Mouse (Mus musculus) embryonic fibroblast, embryonic 13.5 days (primary cell): ENCODE measurements at regions not wholly inside any gene's neighbourhood (a gene's known extent, or its start where the extent isn't known, plus 50 kb on each side); places are given as distances from the start of the nearest gene placed in this dataset.

Experiments
- H3K27ac ChIP-seq: 2 replicates; pipeline ENCODE4 v1.5.1; 2012; ENCODE audit warnings: low read length, control low read depth, inconsistent platforms; ENCODE audit not compliant: insufficient read depth
- H3K4me1 ChIP-seq: 2 replicates; pipeline ENCODE4 v1.6.1; 2011; ENCODE audit warnings: low read length; ENCODE audit not compliant: control insufficient read depth, insufficient read depth
- H3K4me3 ChIP-seq: 2 replicates; pipeline ENCODE4 v1.5.1; 2011; ENCODE audit warnings: mild to moderate bottlenecking, control low read depth, low read length; ENCODE audit not compliant: insufficient read depth
- CTCF ChIP-seq: IDR thresholded peaks from 2 replicates; pipeline ENCODE4 v1.5.1; 2011; ENCODE audit warnings: mild to moderate bottlenecking, control low read depth, low read length, moderate library complexity, borderline replicate concordance; ENCODE audit not compliant: insufficient read depth
- POLR2A ChIP-seq: IDR thresholded peaks from 2 replicates; pipeline ENCODE4 v1.6.1; 2011; ENCODE audit warnings: low read depth, mild to moderate bottlenecking, control low read depth, low read length, moderate library complexity

DNA sequence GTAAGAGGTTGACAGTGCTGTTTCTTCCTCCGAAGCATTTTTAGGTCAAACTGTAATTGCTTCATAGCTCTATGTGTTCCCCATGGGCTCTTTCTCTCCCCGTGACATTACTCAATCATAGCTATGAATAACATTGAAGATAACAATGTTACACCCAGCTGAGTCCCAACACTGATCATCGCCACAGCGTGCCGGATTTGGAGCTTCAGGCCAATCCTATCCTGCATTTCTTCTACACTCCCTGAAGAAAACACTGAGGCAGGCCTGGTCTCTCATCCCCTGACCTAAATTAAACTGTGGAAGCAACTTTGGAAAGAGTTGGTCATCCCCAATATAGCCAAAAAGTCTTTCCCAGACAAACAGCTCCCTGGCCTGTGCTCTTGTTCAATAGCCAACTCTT lies 168.7 kb upstream of the Phyhipl start:
- Histone ChIP-seq H3K4me3 (no peak overlapping the region), H3K4me1 (no peaks in the 10 kb centered on the region), H3K27ac (no peak overlapping the region)
- TF ChIP-seq CTCF (no peak), POLR2A (no peak)

DNA sequence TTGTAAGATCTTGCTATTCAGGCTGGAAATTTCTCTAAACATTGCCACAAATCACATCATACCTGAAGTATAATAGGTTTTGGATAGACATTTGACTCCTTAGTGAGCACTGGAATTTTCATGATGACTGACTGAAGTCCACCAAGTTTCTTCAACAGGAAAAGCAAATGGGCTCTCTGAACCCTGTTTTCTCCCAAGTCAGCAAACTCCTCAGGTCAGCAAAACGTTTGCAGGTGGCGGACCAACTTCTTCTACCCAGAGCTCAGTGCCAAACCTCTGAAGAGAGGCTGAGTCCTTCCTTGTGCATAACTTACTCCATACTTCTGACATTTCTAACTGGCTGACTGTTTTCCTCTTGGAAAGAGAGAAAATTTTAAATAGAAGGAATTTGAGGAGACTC lies 164.2 kb upstream of the Phyhipl start:
- Histone ChIP-seq H3K27ac (no peak overlapping the region), H3K4me3 (no peak overlapping the region), H3K4me1 (no peaks in the 10 kb centered on the region)
- no peak for TF ChIP-seq CTCF
- TF ChIP-seq POLR2A = no peak

DNA sequence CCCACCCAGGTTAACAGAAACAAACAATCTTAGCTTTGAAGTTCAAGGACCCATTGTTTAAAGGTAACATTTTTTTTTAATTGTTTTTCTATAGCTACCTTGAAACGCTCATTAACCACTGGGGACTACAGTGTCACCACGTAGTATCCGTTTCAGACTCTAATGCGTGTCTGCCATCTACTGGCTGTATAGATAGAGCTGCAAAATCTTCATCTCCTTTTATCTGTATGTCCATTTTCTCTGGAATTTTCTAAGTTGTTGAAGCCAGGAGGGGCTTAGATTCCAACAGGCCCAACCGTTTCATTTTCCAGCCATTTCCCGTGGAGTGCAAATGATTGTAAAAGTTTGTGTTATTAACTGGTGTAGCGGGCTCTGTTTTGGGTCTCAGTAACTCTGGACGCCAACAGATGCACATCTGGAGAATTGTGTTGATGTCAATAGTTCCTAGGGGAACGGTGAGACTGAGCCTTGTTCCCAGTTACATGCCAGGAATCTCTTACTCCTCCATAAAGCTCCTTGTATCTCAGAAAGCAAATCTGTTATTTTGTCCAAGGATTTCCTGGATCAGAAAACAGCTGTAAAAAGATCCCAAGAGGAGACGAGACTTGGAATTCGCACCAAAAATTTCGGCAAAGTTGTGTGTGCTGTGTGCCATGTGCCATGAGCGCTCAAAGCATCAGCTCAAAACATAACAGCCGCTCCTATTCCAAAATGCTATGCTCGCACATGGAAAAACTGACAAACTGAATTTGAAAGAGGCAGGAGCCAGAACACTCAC lies 158.8 kb upstream of the Phyhipl start:
- Histone ChIP-seq H3K4me1 (no peaks in the 10 kb centered on the region), H3K4me3 (no peak overlapping the region), H3K27ac (no peak overlapping the region)
- TF ChIP-seq CTCF (no peak), POLR2A (no peak)

DNA sequence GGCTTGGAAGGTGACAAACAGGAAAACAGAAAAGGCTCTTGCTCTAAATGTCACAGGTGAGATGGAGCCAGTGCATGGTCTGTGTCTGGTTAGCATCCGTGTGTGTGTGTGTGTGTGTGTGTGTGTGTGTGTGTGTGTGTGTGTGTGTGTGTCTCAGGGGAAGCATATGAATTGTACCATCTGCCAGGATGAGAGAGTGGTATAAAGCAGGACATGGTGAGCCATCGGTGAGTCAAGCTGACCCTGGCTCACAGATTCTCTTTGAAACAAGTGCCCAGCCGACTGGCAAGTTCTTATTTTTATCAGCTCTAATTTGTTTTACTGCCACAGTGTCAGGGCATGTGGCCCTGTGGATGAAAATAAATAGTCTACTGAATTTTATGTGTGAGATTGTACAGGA lies 153.6 kb upstream of the Phyhipl start:
- H3K4me1 ChIP-seq = no peaks in the 10 kb centered on the region
- no peak for TF ChIP-seq POLR2A
- TF ChIP-seq CTCF = no peak
- H3K4me3 ChIP-seq = no peak overlapping the region
- no peak overlapping the region for H3K27ac ChIP-seq

DNA sequence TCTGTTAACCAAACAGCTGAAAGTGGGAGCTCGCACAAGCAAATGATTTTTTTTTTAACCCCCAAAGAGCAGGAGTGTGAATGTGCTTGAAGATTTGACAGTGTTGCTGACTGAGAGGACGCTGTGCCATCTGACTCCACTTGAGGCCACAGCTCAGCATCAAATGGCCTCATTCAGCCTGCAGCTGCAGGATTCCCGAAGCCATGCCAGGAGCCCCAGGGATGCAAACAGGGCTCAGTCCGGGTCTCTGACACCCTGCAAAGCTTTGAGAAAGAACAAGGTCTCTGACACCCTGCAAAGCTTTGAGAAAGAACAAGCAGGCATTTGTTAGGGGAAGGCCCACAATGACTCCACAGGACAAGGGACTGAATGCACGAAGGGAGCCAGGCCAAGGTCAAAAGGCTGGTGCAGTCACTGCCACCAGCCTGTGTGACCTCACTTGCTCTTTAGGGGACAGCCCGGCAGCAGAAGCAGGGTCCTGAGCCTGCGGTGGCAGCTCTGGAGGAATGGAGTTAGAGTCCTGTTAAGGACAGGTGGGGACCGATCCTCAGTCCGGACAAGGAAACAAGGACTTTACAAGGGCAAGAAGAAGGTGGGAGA lies 151.1 kb upstream of the Phyhipl start:
- no peak for TF ChIP-seq POLR2A
- no peak for TF ChIP-seq CTCF
- H3K27ac ChIP-seq = no peak overlapping the region
- H3K4me1 ChIP-seq = no peaks in the 10 kb centered on the region
- no peak overlapping the region for H3K4me3 ChIP-seq

DNA sequence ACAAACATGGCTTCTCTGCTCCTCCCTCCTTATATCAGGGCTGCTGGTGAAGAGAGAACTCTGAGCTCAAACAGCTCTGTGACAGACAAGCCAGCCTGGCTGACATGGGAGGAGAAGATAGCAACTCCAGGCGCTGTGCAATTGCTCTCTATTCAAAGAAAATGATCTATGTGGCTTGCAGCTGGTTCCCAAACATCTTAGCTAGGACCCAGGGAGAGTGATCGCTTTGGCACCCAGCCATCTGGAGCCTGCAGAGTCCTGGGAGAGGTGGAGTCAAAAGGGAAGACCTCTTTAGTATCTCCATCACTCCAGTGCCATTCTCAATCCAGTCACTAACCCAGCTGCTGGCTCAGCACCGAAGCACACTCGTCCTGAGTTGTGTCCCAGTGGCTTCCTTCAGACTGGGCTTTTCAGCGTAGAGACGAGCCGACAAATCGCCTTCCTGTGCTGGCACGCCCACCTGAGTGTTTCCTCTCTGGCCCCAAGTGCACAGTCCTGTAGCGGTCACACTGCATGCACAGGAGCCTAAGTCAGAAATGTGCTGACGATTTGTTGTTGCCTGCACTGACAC lies 145.1 kb upstream of the Phyhipl start:
- TF ChIP-seq CTCF (no peak), POLR2A (no peak)
- Histone ChIP-seq H3K4me1 (peaks cover 3% of the 10 kb centered on the region; the same call in 1 of the 2 replicates), H3K4me3 (no peak overlapping the region), H3K27ac (no peak overlapping the region)

DNA sequence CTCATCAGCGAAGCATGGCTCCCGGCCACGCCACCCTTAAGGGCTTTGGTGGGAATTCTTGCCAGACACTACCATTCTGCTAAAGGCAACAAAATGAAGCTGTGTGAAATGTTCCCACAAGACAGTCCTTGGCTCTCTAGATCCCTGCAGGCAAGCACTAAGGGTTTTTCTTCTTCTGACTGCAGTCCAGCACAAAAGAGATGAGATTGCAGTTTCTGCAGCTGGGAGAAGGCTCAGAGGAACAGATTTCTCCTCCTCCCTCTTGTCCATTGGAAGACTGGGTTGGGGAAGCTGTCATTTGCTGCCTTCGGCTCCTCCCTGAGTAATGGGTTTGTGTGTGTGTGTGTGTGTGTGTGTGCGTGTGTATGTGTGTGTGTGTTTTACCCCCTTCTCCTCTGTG lies 144.1 kb upstream of the Phyhipl start:
- TF ChIP-seq CTCF (no peak), POLR2A (no peak)
- Histone ChIP-seq H3K4me3 (no peak overlapping the region), H3K27ac (peak overlapping the region; percentile 67), H3K4me1 (peaks cover 3% of the 10 kb centered on the region; the same call in 1 of the 2 replicates)

DNA sequence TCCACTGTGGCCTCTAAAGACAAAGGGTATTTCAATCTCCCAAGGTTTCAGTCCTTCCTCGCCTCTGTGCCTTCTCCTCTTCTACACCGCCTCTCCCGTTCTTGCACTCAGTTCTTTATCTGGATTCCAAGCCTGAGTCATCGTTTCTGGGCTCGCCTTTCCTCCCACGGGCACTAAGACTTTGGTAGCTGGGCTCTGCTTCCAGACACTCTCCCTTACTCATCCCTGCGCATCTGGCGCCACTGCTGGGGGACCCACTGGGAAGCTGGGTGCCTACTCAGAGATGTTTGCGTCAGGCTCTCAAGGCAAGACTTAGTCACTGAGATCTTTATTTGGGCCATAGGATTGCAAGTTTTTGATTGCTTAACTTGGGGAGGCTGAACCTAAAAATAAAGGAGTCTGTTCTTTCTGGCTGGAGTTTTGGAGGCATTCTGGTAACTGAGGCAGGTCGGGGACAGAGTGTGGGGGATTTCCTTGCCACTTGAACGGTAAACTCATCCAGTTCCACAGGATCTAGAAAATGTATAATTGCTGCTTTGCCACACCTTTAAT lies 143.5 kb upstream of the Phyhipl start:
- H3K4me3 ChIP-seq = no peak overlapping the region
- TF ChIP-seq POLR2A (no peak), CTCF (no peak)

DNA sequence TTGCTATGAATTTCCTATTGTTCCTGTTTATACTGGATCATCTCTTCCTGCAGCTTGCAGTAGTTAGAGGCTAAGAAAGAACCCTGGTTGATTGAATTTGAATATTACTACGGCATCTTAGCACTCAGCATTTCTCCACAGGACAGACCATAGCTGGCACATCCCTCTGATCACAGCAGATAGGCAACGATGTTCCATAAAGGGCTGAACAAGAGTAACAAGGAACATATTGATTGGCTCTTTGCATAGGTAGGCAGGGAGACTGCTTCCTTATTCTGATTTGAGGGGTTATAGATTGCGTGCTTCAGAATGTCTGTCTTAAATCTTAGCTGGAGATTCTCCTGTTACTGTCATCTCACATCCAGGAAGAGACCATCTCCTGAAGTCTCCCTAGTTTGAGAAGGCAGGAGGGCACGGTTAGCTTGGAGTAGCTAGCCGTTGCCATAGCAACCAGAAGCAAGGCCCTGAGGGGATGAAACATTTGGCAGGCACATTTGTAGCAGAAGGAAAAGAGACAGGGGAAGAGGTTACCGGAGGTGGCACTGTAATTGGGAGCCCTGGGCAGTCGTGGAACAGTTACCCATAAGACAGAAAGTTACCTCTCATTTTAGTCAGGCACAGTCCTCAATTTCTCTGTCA lies 133.2 kb upstream of the Phyhipl start:
- TF ChIP-seq CTCF = no peak
- TF ChIP-seq POLR2A = no peak
- Histone ChIP-seq H3K4me3 (no peak overlapping the region), H3K27ac (no peak overlapping the region), H3K4me1 (no peaks in the 10 kb centered on the region)

More for the DNA sequence above, 143.5 kb upstream of the Phyhipl start:
- Histone ChIP-seq H3K4me1 (peaks cover 3% of the 10 kb centered on the region; the same call in 1 of the 2 replicates), H3K27ac (peak overlapping the region; percentile 67)
